Mouse (Mus musculus): ENCODE data around the gene Snx9.

DNA sequence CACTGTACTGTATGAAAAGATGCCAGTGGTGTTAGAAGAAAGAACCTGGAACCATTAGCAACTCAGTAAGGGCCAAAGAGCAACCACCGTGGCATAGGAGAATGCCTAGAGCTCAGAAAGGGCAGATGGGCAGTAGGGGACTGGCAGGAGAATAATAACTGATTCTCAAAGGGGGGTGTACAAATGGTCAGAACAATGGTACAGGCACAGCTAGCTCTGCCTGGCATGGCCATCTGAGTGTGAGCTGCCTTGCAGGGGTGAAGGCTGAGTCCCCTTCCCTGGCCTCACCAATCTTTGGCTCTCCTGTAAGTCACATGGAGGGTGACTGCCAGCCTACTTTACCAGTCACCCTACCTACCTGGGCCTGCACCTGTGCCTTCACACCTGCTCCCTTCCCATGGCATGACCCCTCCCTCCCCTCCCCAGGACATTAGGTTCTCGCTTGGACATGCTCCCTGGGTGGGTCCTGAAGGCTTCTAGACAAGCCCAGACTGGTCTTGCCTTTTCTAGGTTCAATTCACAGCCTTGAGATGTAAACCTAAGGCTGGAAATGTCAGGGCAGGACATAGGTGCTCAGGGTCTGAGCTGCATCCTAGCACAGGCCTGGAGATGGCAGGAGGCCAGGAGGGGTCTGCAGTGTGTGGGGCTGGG, 115.3 kb downstream of the Snx9 start:
- no peak for TF ChIP-seq GATA1 (IDR thresholded peaks at IDR 0.05; ENCODE audit: borderline replicate concordance, low read length)
- TF ChIP-seq FLI1 (IDR thresholded peaks at IDR 0.05; ENCODE audit: low read length): no peak
